Mouse (Mus musculus) liver, embryonic 14.5 days (tissue): ENCODE measurements around the gene Ensa.

ENCODE experiments used
- CTCF ChIP-seq: IDR thresholded peaks from 2 replicates; pipeline ENCODE4 v1.5.1; 2016; ENCODE audit warnings: antibody characterized with exemption, low read depth, control low read depth
- EP300 ChIP-seq: IDR thresholded peaks from 2 replicates; pipeline ENCODE4 v1.6.1; 2016; ENCODE audit warnings: antibody characterized with exemption, low read depth

DNA sequence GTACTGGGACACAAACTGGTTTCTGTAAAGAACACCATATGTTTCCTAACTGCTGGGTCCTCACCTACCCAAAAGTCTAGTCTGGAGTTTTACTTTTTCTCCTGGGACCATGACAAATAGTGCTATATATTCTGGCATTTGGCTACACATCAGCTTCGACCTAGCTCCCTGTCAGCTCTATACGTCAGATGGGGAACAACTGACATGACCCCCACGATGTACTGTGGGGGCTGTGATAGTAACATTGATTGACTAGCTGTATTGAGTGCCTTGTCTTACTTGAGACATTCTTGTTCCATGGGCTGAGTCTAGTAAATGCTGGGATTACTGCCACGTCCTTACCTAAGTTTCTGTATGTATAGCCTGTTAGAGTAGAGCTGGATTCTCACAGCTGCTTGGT, 42.7 kb downstream of the Ensa start:
- TF ChIP-seq CTCF (no peak), EP300 (no peak)
